Mouse (Mus musculus) liver, embryonic 14.5 days (tissue): Measurements from ENCODE around the gene Ppargc1a.

Experiments used
- CTCF ChIP-seq: IDR thresholded peaks from 2 replicates; pipeline ENCODE4 v1.5.1; 2016; ENCODE audit warnings: antibody characterized with exemption, low read depth, control low read depth
- EP300 ChIP-seq: IDR thresholded peaks from 2 replicates; pipeline ENCODE4 v1.6.1; 2016; ENCODE audit warnings: antibody characterized with exemption, low read depth

- TF ChIP-seq CTCF (no peak), EP300 (no peak)
Measured at GRCm38 (mm10) chr5:51557607-51558278, 9.8 kb downstream of the Ppargc1a start.
